Mouse (Mus musculus): ENCODE results near the gene Gm13272.
"Not testable (repeated sequence)": the region's sequence is repeated elsewhere in the genome, so short reads cannot be mapped to it uniquely, and the experiment has no call there.

The Gm13272 gene

GRCm38 (mm10) chr4:88779550-88779949 is at the start of gene Gm13272:
Gene Gm13272 (plus strand): TSS chr4:88779850.
- in situ Hi-C loops (cut with MboI, MseI), result loop anchor here (25.0 kb wide), 1 partner anchor 767 kb away; no protein-coding TSS in a partner anchor

GRCm38 (mm10) chr4:88738480-88738879 is 41.2 kb upstream of the Gm13272 start:
- in situ Hi-C loops (cut with MboI, MseI), result no loop called here

DNA sequence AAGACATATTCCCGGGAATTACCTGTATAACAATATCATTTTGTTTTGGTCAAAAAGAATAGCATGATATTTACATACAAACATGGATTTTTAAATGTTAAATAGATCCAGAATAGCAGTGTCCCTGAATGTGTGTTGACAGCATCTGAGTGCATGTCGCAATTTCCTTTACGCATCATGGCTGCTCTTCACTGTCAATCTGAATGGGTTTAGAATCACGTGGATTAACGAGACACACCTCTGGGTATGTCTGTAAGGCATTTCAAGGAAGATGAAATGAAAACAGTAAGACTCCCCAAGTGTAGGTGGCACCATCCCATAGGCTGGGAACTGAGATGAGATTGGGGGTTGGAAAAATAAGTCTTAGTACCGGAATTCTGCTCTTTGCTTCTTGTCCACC is 40.6 kb upstream of the Gm13272 start:
- in situ Hi-C loops (cut with MboI, MseI), result no loop called here

DNA sequence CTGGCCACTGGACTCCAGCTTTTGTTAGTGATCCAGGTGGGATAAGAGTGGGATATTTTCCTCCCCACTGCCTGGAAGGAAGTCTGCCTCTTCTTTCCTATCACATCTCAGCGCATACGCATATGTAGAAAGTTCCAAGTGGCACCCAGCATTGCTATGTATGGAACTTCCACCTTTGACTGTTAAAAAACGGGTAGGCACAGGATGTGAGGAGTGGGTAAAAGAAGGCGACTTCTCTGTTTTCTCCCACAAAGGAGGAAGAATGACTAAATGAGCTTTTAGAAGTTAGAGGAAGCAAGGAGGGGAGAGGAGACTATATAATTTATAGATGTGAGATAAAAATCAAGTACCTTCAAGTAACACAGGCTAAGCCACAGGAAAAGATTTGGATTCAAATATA is 38.2 kb upstream of the Gm13272 start:
- in situ Hi-C loops (cut with MboI, MseI), result no loop called here

- in situ Hi-C loops (cut with MboI, MseI), result no loop called here
These were observed 36.8 kb upstream of the Gm13272 start for GRCm38 (mm10) chr4:88742771-88743371.

DNA sequence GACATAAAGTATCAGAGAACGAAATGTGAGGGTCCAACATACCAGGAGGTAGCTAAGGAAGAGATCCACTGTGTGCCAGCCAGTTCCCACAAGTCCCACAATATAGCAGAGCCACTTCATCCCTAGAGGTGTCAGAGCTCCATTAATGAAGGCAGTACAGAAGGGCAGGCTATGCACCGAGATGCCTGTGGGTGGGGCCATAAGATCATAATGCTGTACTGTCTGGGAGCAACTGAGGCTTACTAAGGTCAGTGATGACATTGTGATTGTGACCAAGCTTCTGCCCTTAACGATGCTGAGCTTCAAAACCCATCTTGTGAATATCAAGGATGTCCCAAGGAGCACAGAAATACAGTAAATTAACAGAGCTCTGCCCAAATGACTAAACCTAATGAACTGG is 35.4 kb upstream of the Gm13272 start:
- in situ Hi-C loops (cut with MboI, MseI), result no loop called here

DNA sequence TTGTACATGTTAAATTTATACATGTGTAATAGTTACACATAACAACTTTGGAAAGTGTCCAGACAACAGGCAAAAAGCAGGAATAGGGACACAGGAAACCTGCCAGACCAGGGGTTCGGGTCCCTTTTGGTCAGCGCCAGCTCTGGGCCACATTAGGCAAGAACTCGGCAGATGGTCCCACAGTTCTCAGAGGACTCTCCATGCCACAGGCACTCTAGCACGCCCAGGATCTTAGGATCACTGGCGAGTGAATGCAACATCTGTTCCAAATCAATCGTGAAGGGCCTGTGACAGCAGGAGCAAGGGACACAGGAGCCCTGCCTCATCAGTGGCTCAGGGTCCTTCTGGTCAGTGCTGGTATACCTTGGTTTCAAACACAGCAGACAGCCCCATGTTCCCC is 29.7 kb upstream of the Gm13272 start:
- in situ Hi-C loops (cut with MboI, MseI), result loop anchor here (5.0 kb wide), 1 partner anchor 37 kb away; the partner anchor contains the start of genes Gm13276 and Gm13277

DNA sequence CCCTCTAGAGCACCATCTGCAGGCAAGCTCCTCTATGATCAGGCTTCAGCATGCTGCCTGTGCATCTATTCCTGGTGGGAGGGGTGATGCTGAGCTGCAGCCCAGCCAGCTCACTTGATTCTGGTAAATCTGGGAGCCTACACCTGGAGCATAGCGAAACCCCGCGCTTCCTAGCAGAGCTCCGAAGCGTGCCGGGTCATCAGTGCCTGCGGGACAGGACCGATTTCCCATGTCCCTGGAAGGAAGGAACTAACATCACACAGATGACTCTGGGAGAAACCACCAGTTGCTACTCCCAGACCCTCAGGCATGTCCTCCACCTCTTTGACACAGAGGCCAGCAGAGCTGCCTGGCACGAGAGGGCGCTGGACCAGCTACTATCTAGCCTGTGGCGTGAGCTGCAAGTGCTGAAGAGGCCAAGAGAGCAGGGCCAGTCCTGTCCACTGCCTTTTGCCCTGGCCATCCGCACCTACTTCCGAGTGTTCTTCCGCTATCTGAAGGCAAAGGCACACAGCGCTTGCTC is 24.8 kb upstream of the Gm13272 start, which contains the start of gene Gm13271:
Gene Gm13271, plus strand, starts transcription at position 51 of the 523 bp plus-strand sequence.
- in situ Hi-C loops (cut with MboI, MseI), result loop anchor here (5.0 kb wide), 1 partner anchor 32 kb away; the partner anchor contains the start of genes Gm13276 and Gm13277

DNA sequence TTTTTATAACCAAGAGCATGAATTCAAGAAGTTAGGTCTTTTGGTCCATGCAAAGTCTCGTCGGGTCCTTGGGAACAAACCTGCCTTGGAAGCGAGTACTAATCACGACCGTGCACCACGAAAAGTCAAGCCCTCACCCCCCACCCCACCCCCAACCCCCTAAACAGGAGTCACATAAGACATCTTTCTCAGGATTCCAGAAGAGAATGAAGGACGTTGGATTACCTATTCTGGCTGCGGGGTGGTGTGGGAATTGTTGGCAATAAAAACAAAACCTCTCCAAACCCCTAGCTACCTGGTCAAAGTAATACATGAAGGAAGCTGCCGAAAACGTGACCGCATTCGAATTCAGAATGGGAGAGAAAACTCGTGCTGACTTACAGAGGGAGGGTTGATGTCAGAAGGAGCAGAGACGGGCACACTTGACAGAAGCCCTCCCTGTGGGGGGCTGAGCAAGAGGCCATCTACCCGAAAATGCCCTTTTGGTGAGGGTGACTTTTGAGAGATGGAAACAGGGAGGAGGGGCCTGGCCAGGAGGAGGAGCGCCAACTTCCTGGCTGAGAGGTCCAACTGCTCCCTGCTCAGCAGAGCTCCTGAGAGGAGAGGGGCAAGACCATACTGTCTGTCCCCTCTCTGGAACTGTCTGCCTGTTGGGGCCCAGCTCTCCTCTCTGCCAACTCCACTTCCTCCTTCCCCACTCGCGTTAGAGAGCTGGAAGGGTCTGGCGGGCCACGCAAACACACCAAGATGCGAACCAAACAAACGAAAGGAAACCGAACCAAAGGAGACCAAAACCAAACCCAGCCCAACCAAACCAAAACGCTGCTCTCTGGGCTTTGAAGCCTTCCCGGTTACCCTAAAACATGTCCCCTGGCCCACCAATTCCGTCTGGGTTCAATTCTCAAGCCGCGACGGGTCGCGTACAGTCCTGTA is 22.8 kb upstream of the Gm13272 start:
- in situ Hi-C loops (cut with MboI, MseI), result not testable (repeated sequence)

DNA sequence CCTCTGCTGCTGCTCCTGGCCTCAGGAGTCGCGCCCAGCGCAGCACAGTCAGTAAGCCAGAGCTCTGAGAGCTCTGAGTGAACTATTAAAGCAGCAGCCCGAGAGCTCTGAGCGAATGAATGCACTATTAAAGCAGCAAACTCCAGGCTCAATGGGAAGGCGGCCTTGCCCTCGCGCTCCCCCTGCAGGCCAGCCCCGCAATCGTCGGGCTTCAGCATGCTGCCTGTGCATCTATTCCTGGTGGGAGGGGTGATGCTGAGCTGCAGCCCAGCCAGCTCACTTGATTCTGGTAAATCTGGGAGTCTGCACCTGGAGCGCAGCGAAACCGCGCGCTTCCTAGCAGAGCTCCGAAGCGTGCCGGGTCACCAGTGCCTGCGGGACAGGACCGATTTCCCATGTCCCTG is 22.0 kb upstream of the Gm13272 start:
- in situ Hi-C loops (cut with MboI, MseI), result not testable (repeated sequence)

- in situ Hi-C loops (cut with MboI, MseI), result not testable (repeated sequence)
These were observed 20.9 kb upstream of the Gm13272 start for GRCm38 (mm10) chr4:88758751-88759150.

DNA sequence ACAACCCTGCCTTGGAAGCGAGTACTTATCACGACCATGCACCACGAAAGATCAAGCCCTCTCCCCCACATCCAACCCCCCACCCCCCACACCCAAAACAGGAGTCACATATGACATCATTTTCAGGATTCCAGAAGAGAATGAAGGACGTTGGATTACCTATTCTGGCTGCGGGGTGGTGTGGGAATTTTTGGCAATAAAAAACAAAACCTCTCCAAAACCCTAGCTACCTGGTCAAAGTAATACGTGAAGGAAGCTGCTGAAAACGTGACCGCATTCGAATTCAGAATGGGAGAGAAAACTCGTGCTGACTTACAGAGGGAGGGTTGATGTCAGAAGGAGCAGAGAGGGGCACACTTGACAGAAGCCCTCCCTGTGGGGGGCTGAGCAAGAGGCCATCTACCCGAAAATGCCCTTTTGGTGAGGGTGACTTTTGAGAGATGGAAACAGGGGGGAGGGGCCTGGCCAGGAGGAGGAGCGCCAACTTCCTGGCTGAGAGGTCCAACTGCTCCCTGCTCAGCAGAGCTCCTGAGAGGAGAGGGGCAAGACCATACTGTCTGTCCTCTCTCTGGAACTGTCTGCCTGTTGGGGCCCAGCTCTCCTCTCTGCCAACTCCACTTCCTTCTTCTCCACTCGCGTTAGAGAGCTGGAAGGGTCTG is 19.9 kb upstream of the Gm13272 start, which contains the start of gene Gm13283:
Gene Gm13283, plus strand, starts transcription at position 510 of the 659 bp plus-strand sequence.
- in situ Hi-C loops (cut with MboI, MseI), result not testable (repeated sequence)

- in situ Hi-C loops (cut with MboI, MseI), result not testable (repeated sequence)
These were observed 19.2 kb upstream of the Gm13272 start for GRCm38 (mm10) chr4:88760431-88760830.

- in situ Hi-C loops (cut with MboI, MseI), result not testable (repeated sequence)
These were observed 17.9 kb upstream of the Gm13272 start for GRCm38 (mm10) chr4:88761776-88762175.

GRCm38 (mm10) chr4:88762341-88762740 is 17.3 kb upstream of the Gm13272 start:
- in situ Hi-C loops (cut with MboI, MseI), result not testable (repeated sequence)

- in situ Hi-C loops (cut with MboI, MseI), result not testable (repeated sequence)
These were observed 16.1 kb upstream of the Gm13272 start for GRCm38 (mm10) chr4:88763384-88764018.

DNA sequence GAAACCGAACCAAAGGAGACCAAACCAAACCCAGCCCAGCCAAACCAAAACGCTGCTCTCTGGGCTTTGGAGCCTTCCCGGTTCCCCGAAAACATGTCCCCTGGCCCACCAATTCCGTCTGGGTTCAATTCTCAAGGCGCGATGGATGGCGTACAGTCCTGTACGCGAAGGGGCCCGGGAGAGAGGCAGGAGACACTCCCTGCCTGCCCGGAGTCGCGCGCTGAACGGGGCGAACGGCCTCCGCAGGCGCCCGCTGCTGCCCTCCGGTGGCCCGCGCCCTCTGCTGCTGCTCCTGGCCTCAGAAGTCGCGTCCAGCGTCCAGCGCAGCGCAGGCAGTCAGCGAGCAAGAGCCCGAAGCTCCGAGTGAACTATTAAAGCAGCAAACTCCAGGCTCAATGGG is 6.1 kb upstream of the Gm13272 start, which contains the start of gene Gm13290:
Gene Gm13290, plus strand, starts transcription at position 301 of the 400 bp plus-strand sequence.
- in situ Hi-C loops (cut with MboI, MseI), result not testable (repeated sequence)

DNA sequence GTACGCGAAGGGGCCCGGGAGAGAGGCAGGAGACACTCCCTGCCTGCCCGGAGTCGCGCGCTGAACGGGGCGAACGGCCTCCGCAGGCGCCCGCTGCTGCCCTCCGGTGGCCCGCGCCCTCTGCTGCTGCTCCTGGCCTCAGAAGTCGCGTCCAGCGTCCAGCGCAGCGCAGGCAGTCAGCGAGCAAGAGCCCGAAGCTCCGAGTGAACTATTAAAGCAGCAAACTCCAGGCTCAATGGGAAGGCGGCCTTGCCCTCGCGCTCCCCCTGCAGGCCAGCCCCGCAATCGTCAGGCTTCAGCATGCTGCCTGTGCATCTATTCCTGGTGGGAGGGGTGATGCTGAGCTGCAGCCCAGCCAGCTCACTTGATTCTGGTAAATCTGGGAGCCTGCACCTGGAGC is 3.0 kb upstream of the Gm13272 start, which contains the start of gene Gm13289:
Gene Gm13289, plus strand, starts transcription at position 301 of the 400 bp plus-strand sequence.
- in situ Hi-C loops (cut with MboI, MseI), result loop anchor here (25.0 kb wide), 1 partner anchor 764 kb away; no protein-coding TSS in a partner anchor

GRCm38 (mm10) chr4:88780320-88780719 is 670 bp downstream of the Gm13272 start:
- in situ Hi-C loops (cut with MboI, MseI), result loop anchor here (25.0 kb wide), 1 partner anchor 768 kb away; no protein-coding TSS in a partner anchor

- in situ Hi-C loops (cut with MboI, MseI), result loop anchor here (25.0 kb wide), 1 partner anchor 770 kb away; no protein-coding TSS in a partner anchor
These were observed 2.2 kb downstream of the Gm13272 start, which contains the start of gene Ifnz for GRCm38 (mm10) chr4:88781831-88782230. Gene Ifnz (plus strand): TSS chr4:88782131.

Data from T-helper 2 cell (primary cell).